Mouse (Mus musculus) skeletal muscle tissue, adult 2 months (tissue): Measurements from ENCODE around the gene Atg10.
"Not testable (repeated sequence)": the region's sequence is repeated elsewhere in the genome, so short reads cannot be mapped to it uniquely, and the experiment has no call there.

Experiments
- DNase-seq: peaks from one replicate; pipeline ENCODE4 v3.0.0-alpha.2; 2012; ENCODE audit warnings: low read depth, low spot score

Gene Atg10

DNA sequence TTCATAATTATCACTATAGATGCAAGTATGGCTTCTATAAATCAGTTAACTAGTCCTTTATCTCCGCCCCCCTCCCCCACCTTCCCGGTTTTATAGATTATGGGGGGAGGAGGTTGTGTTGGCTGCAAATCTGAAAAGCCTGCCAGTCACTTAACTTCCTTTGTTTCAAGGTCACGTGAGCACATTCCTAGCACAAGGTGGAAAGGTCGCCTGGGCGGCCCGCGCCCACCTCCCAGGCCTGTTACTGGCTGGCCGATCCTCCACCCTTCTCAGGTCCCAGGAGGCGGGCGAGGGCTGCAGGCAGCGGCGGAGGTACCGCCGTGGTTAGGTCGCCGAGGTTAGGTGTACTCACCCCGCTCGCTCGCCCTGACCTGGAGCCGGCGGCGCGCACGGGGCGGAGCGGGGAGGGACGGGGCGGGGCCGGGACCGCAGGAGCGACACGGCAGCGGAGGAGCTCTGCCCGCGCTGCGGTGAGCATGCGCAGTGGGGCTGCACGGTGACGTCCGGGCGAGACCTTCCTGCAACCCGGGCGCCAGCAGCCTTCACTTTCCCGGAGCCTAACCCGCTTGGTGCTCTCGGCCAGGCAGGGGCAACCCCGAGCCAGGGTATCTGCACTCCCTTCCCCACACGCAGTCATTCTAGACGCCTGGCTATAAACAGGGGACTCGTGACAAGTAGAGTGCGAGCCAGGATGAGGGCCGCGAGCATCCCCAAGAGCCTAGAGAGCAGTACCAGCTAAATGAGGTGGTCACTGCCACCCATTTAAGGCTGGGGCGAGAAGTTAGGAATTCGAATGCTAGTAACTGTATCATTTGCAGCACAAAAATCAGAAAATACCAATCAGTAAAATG is at the start of gene Atg10:
Gene Atg10, minus strand, starts transcription at position 382 of the 851 bp plus-strand sequence.
- DNase-seq, result peak; percentile 94

GRCm38 (mm10) chr13:91252406-91252805 is 28.6 kb upstream of the Atg10 start:
- no peak for DNase-seq

DNA sequence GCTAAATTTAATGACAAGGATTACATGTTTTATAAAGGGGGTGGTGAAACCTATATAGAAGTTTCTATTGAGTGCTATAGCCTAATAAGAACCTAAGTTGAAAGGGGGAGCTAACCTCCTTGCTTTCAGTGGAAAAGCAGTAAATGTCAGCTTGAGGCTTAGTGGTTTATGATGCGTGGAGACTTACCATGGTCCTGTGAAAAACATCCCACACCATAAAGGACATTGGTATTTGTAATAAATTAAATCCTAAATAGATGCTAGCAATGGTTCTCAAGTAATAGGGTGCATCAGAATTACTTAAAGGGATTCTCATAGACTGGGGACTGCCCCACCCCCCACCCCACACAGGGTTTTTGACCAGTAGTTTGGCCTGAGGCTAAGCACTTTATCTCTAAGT is 27.9 kb upstream of the Atg10 start:
- no peak for DNase-seq

DNA sequence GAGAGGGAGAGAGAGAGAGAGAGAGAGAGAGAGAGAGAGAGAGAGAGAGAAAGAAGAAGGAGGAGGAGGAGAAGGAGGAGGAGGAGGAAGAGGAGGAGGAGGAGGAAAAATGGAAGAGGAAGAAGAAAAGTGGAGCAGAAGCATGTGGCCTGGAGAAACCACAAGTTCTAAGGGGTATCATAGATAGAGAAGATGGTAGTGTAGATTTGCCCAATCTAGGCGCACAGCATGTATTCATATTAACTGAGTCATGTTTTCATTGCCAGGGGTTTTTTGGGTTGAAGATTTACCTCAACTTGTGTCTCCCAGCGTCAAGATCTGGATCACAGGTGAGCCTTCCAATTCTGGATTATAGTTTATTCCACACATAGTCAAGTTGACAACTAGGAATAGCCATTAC is 26.3 kb upstream of the Atg10 start:
- DNase-seq, result not testable (repeated sequence)

GRCm38 (mm10) chr13:91246472-91246871 is 22.7 kb upstream of the Atg10 start:
- DNase-seq, result no peak

- DNase-seq, result no peak
Observed at GRCm38 (mm10) chr13:91237976-91238375, 14.2 kb upstream of the Atg10 start.

DNA sequence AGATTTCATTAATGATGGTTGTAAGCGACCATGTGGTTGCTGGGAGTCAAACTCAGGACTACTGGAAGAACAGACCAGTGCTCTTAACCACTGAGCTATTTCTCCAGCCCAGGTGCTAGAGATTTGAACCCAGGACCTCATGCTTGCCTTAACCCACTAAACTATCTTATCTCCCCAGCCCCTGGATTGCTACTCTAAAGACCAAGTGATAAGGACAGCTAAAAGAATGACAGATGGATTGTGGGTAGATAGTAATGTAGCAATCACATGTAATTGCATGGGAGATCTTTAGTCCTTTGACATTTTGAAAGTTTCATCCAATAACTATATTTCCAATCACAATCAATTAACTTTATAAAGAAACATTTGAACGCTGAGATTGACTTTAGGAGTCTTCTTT is 13.1 kb upstream of the Atg10 start:
- no peak for DNase-seq

- DNase-seq, result peak; percentile 8
Observed at GRCm38 (mm10) chr13:91224438-91224814, 658 bp upstream of the Atg10 start.

DNA sequence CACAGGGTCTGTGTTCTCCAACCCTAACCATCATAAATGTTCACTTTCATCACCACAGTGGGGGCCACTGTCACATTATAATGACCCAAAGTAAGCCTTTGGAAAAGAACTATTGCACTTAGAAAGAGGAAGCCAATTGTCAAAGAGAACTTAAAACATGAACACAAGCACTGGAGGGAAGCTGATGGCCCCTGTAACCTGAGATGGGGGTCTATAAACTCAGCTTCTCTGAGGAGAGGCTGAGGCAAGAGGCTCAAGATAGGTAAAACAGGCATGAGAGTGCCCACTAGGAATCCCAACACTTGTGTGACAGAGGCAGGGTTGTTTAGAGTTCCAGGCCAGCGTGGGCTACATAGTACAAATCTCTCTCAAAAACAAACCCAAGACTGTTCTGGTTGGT is 705 bp downstream of the Atg10 start:
- DNase-seq, result no peak

GRCm38 (mm10) chr13:91221696-91222095 is 2.1 kb downstream of the Atg10 start:
- no peak for DNase-seq

- no peak for DNase-seq
Observed at GRCm38 (mm10) chr13:91217691-91218090, 6.1 kb downstream of the Atg10 start.

DNA sequence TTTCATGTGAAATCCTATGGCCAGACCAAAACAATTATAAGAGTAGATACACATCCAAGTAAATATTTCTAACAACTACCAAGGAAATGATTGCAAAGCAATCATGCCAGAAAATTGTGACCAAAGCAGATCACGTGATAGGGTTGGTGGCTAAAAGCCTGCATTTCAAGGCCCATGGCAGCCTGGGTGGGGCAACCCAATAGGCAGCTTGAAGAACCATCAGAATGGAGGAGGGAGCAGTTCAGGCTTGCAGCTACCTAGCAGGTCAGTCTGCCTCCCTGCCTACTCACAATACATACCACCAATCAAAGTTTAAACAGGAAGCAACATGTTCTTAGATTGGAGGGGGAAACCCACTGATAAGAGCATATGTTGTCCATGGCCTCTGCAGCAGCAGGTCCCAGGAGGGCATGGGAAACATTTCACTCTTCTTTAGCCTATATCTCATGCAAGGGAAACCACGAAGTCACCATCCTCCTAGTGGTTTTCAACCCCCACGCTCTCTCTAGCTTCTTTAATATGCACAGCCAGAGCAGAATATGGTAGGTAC is 7.0 kb downstream of the Atg10 start:
- no peak for DNase-seq

GRCm38 (mm10) chr13:91212958-91213357 is 10.8 kb downstream of the Atg10 start:
- DNase-seq, result no peak

DNA sequence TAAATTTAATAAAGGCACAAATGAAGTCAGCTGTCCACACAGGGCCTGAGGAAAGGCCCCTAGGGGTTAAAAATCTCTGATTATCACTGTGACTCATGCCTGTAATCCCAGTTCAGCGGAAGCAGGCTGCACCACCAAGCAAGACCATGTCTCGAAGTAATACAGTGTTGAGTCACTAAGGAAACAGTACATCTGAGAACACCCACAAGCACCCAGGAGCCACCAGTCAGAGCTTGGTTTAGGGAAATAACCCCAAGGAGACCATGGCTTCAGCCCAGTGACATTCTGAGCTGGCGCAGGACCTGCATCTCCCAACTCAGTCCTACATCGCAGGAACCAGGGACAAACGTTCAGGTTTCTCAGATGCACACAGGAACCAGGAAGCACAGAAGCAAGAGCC is 17.5 kb downstream of the Atg10 start:
- DNase-seq, result no peak

DNA sequence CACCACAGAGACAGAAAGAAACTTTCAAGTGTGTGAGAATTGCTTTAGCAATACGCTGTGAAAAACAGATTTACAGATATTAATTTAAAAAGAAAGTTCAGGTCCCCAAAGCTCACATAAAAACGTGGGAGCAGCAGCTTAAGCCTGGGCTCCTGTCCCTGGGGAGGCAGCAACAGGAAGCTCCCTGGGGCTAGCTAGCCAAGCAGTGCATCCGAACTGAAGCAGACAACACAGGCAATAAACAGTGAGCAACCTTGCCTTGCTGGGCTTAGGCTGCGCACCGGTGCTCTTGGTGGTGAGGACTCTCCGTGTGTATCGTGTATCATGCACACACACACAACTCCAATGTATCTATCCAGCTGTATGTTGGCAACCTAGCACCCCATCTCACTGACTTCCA is 21.2 kb downstream of the Atg10 start:
- no peak for DNase-seq

DNA sequence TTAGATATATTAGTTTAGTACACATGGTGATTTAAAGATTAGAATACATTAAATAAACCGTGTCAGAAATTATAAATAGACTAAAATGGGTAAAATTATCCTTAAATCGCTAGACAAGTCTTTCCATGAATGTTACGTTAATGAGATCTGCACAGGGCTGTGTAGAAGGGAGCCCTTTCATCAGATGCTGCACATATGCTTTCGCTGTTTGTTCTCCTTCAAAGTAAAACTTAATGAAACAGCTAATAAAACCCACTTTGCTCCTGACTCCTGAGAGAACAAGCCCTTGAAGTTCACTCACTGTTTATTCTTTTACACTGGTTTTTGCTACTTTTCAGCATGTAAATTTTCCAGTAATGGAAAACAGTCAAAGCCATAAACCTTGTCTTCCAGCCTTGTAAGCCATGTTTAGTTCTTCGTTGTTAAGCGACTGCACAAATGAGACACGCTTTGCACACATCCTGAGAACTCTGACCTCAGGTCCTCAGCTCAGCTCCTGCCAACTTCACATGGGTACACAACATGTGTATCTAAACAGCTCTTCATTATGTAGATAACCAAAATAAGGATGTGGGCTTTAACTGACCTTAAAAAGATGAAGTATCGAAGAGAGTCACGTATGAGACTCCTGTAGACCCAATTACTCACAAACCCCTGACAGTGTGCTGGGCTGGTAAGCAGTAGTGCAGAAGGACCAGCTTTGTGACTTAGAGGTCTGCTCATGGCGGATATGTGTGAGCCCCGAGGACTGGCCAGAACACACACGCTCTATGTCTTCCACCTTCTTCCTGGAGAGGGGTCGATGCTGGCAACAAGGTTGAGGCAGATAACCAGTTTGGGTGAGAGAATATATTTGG is 36.2 kb downstream of the Atg10 start:
- no peak for DNase-seq

DNA sequence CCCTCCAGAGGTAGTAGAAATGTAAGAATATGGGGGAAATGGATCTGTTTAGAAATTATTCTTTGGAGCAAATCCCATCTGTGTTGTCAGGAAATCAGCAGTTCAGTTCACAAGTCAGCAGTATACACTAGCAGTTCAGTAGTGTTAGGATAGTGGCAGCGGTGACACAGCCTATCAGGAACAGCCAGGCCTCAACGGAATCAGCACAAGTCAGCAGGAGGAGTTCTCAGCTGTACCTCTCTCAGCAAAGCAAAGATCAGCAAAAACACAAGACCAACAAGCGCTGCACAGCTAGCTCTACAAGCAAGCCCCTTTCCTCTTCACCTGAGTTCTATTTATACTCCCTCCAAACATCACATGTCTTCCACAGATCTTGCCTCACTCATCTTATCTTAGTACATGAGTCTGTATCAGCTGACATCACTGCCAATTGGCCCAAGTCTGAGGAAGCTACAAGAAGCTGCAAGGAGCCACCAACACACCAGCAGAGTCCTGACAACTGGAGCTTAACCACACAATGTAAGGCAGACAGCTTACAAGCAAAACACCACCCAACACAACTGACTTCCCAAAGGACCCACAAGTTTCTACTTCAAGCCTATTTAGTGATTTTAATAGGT is 38.4 kb downstream of the Atg10 start:
- no peak for DNase-seq

- DNase-seq, result no peak
Observed at GRCm38 (mm10) chr13:91184226-91184625, 39.5 kb downstream of the Atg10 start.

- no peak for DNase-seq
Observed at GRCm38 (mm10) chr13:91180364-91180763, 43.4 kb downstream of the Atg10 start.

DNA sequence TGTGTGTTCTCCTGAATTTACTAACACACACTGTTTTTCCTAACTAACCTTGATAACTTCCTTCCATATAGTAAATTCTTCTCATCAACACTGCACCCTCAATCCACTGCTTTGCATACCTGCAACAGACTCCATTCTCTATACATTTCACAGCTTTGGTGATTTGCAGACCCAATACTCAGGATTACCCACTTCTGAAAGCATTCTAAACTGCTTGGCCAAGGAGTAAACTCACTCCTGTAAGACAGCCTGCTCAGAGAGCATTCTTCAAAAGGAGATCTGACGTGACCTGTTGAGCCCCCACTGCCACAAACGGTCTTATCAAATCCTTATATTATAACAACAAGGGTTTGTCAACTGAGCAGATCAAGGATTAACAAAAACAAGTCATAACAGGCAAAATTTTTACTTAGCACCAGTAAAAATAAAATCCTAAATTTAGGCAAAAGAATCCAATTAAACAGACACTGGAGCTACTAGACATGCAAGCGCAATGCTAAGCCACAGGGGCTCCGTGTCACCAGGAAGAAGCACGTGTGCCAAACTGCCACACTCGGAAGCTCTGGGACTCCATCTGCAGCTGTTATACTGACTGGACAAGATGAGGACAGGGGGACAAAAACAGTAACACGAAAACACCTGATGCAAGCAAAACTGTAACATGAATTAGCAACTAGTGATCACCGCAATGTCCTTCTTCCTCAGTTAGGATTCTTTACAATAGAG is 44.4 kb downstream of the Atg10 start:
- no peak for DNase-seq

DNA sequence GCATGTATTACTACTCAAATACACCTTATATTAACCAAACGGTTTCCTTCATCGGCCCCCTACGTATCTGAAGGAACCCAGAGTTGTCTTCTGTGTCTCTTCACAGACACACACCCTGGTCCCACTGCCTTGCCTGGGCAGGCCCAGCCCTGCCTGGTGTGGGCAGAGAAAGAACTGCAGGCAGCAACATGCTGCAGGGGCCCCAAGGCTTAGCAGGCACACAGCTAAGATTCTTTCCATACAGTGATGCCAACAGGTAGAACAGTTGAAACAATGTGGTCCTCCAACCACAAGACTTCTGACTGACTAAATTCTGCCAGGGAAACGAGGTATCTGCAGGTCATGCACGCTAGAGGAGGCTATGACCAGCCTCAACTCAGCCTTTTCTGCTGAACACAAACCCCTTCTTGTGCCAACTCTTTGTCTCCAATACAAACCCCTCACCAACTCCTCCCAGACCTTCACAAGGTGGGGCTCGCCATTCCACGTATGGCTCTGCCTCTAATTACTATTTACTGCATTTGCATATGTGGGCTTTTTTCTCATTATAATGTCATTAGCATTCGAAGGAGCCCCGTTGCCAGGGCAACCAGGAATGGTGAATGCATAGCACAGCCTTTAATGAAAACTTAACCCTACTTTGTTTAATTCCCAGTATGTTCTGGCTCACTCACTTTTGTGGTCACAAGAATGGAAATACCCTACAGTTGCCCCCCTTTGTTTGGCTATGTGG is 45.2 kb downstream of the Atg10 start:
- no peak for DNase-seq
